Mouse (Mus musculus) splenic B cell, adult 2 months (primary cell): ENCODE measurements at regions not wholly inside any gene's neighbourhood (a gene's known extent, or its start where the extent isn't known, plus 50 kb on each side); places are given as distances from the start of the nearest gene placed in this dataset.

ENCODE experiments used
- DNase-seq: peaks from one replicate; pipeline ENCODE4 v3.0.0-alpha.2; 2011; ENCODE audit warnings: low read depth, low spot score
- H3K27me3 ChIP-seq: 2 replicates; pipeline ENCODE4 v1.6.1; 2012; ENCODE audit warnings: mild to moderate bottlenecking, low read length, moderate library complexity, mixed read lengths; ENCODE audit not compliant: control insufficient read depth, poor library complexity, insufficient read depth, severe bottlenecking
- H3K36me3 ChIP-seq: 2 replicates; pipeline ENCODE4 v1.6.1; 2012; ENCODE audit warnings: mild to moderate bottlenecking, low read length, moderate library complexity, mixed read lengths; ENCODE audit not compliant: control insufficient read depth, poor library complexity, insufficient read depth, severe bottlenecking

DNA sequence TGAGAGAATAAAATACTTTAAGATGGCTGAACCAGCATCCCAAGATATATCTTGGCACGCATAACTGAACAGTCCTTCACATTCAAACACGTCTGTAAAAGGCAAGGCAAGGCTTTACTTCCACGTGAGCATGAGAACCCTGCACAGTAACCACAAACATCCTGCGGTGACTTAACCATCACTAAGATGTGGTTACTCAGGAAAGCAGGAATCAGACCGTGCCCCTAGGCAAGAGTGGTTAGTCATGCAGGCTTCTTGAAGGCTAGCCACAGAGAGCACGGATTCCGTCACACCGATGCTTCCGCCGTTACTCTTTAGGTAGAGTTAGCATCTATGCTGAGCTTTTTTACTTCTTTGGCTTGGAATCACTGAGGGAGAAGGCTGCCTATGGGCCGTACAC, 266.8 kb downstream of the Barhl2 start:
- DNase-seq, result no peak
- H3K27me3 ChIP-seq, result no peaks in the 10 kb centered on the region
- H3K36me3 ChIP-seq, result no peaks in the 10 kb centered on the region

GRCm38 (mm10) chr5:106181726-106182125, 276.2 kb downstream of the Barhl2 start:
- Histone ChIP-seq H3K27me3 (no peaks in the 10 kb centered on the region), H3K36me3 (no peaks in the 10 kb centered on the region)
- DNase-seq, result no peak

DNA sequence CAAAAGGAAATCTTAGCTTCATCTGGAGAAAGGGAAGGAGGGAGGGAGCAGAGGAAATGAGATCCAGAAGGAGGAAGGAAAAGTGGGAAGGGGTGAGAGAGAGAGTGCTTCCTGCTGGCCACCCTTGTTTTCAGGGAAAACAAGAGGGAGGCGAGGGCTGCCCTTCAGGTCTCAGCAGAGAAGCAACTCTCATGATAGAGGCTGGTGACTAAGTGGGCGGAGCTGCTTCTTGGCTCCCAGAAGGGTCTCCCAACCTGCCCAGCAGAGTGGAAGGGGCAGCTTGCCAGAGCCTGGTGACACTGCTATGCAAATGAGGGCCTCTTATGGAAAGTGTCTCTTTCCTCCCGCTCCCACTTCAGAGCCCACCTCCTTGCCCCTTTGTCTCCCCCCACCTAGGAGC, 285.8 kb downstream of the Barhl2 start:
- Histone ChIP-seq H3K27me3 (no peaks in the 10 kb centered on the region), H3K36me3 (no peaks in the 10 kb centered on the region)
- DNase-seq, result no peak

DNA sequence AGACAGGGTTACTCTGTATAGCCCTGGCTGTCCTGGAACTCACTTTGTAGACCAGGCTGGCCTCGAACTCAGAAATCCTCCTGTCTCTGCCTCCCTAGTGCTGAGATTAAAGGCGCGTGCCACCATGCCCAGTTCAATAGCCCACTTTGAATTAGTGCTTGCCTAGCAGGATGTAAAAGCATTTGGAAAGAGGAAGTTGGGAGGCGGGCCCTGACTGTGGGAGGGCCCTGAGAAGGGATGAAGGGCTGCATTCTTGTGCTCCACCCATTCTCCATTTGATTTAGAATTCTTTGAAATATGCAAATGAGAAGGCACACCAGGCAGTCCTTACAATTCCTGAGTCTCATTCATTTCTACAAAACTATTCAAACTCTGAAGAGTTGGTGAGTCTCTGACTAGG, 287.6 kb downstream of the Barhl2 start:
- no peak for DNase-seq
- Histone ChIP-seq H3K27me3 (no peaks in the 10 kb centered on the region), H3K36me3 (no peaks in the 10 kb centered on the region)

DNA sequence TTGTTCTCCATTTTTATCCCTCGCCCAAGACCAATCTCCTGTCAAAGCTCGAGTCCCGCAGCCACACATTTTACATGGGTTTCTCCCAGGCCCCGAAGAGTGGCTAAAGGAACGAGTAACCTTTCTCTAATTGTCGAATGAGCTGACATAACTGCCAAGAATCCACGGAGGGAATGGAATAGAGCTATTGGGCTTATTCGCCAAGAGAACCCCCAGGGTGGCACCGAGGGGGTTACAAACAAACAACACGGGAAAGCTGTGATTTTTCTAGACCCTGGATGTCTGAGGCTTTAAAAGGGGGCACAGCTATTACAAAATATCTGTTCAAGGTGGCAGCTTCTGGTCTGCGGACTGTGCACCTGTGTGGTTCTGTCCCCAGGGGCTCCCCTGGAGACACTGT, 290.4 kb downstream of the Barhl2 start:
- DNase-seq, result no peak
- H3K27me3 ChIP-seq, result no peaks in the 10 kb centered on the region
- H3K36me3 ChIP-seq, result no peaks in the 10 kb centered on the region

DNA sequence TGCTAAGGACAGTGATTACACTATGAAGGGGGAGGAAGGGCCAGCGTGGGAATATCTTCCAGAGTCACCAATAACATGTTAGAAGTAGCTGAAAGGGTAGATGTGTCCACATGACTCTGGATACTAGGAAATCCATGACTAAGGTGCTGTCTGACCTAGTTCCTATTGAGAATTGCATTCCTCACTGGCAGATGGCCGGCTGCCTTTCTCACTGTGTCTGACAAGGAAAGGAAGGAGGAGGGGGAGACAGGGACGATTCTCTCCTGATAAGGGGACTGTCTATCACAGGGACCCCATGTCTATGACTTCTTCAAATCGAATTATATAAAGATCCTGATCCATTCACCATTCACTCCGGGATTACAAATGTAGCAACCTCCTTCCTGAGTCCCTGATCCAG, 289.9 kb downstream of the Zfp326 start:
- no peaks in the 10 kb centered on the region for H3K36me3 ChIP-seq
- H3K27me3 ChIP-seq, result no peaks in the 10 kb centered on the region
- DNase-seq, result no peak

DNA sequence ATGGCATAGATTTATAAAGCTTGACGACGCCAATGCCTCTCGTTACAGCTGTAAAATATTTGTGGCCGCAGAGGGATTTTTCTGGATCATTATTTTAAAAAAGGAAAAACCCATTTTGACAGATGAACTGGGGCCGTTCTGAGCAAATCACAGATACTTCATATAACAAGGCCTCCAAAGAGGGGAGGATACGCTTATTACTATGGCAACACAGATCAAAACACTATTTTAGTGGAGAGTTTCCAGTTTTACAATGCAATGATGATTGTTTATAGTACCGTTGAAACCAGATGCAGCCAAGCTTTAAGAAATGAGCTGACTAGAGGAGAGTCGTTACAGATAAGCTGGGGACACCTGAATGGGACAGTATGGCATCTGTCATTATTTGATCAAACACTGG, 287.8 kb downstream of the Zfp326 start:
- DNase-seq, result no peak
- H3K36me3 ChIP-seq, result no peaks in the 10 kb centered on the region
- H3K27me3 ChIP-seq, result no peaks in the 10 kb centered on the region

DNA sequence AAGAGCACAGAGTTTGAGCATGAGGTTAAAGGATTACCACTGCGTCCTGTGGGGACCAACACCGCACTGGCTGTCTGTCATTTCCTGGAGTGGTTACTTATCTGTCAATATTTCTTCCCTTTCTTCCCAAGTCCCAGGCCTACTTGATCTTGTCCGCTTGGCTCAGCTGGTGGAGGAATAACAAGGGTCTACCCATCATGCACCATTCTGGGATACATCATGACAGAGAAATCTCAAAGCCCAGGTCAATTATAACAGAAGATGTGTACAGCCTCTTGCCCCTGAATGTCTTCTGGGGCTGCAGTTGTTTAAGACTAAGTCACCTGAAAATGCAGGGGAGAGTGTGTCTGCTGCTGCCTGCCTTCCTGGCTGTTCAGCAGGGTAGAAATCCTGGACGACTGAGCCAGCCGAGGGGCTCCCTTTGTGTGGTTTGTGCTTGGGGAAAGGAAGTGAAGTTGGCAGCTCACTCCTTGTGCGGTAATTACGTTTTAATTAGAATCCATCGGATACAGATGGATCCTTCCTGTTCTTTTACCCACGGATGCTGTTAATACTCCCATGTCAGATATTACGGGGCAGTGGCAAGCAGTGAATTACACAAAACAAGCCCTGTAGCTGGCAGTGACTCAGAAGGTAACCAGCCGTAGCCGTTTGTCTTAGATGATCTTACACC, 286.8 kb downstream of the Zfp326 start:
- Histone ChIP-seq H3K36me3 (no peaks in the 10 kb centered on the region), H3K27me3 (no peaks in the 10 kb centered on the region)
- DNase-seq, result no peak

DNA sequence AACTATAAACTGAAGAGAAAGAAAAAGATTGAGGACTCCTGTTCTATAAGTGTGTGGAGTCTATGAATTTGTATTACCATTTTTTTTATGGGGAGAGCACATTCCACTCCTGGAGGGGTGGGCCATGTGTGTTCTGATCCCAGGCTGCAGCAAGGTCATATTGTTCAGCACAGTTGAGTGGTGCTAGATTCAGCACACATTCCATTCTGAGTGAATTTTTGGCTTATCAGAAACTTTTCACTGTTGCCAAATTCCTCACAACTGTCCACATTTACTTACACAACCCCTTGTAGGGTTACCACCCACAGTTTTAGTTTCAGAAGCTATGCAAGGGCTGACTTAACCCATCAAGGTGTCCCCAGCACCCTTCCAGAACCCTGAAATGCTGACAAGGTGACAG, 262.7 kb downstream of the Zfp326 start:
- no peaks in the 10 kb centered on the region for H3K27me3 ChIP-seq
- no peak for DNase-seq

DNA sequence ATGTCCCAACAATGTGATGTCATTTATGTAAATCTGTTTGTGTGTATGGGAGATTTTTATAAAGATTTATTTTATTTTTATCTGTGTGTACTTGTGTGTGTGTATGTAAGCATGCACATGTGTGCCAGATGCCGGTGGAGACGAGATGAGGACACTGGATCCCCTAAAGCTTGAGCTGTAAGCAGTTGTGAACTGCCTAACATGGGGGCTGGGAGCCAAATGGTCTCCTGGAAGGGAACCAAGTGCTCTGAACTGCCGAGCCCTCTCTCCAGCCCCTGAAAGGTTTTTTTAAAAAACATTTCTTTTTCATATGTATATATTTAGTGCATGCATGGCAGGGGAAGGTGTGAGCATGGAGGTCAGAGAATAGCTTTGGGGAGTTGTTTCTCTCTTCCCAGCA, 246.6 kb downstream of the Zfp326 start:
- Histone ChIP-seq H3K36me3 (no peaks in the 10 kb centered on the region), H3K27me3 (no peaks in the 10 kb centered on the region)
- DNase-seq, result no peak

More for the DNA sequence above, 262.7 kb downstream of the Zfp326 start:
- H3K36me3 ChIP-seq, result no peaks in the 10 kb centered on the region

DNA sequence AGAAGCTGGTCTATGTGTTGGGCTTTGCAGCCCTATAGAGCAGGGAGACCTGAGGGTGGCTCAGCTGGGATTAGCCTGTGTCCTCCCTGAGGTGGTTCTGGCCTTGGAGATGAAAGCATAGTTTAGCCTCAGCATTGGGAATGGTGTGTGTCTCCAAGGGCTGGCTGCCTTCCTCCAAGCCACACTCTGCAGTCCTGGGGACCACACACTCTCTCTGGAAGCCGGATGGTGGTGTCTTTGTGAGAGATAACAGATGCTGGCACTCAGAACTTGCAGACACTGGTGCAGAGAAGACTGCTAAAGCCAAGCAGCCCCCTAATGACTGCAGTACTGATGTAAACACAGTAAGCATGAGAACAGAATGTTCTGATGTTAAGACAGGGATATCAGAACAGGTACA, 243.2 kb downstream of the Zfp326 start:
- no peak for DNase-seq
- no peaks in the 10 kb centered on the region for H3K36me3 ChIP-seq
- no peaks in the 10 kb centered on the region for H3K27me3 ChIP-seq

DNA sequence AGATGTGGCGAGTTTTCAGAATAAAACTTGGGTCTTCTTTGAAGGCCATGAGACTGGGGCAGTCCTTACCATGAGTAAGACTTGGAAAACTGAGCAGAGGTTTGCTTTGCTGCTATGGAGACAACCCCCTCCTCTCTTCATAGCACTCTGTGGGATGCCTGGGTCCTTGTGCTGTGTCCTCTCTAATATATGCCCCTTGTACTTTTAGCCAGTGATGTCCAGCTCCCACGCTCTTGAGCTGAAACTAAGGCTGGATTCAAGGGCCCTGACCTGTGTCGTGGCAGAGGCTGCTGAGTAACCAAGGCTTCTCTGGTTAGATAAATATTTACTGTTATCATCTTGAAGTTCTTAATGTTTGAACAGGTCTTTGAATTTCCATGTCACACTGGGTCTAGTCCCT, 236.8 kb downstream of the Zfp326 start:
- H3K27me3 ChIP-seq, result no peaks in the 10 kb centered on the region
- no peak for DNase-seq

GRCm38 (mm10) chr5:106108474-106108971, 232.2 kb downstream of the Zfp326 start:
- Histone ChIP-seq H3K27me3 (no peaks in the 10 kb centered on the region), H3K36me3 (no peaks in the 10 kb centered on the region)
- DNase-seq, result no peak

More for the DNA sequence above, 236.8 kb downstream of the Zfp326 start:
- no peaks in the 10 kb centered on the region for H3K36me3 ChIP-seq

- H3K27me3 ChIP-seq, result no peaks in the 10 kb centered on the region
- DNase-seq, result no peak
- H3K36me3 ChIP-seq, result no peaks in the 10 kb centered on the region
Measured at GRCm38 (mm10) chr5:106102255-106102654, 225.9 kb downstream of the Zfp326 start.

DNA sequence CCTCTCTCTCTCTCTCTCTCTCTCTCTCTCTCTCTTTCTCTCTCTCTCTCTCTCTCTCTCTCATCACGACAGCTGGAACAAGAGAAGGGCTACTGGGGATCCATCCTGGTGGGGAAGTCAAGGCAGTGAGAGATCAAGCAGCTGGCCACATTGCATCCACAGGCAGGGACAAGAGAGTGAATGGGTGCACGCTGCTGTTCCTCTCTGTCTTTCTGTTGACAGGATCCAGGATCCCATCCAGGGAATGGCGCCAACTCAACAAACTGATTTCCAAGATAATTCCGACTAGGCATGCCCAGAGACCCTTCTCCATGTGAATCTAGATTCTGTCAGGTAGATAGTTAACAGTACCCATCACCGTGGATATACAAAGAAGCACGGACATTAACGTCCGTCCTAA, 222.5 kb downstream of the Zfp326 start:
- H3K36me3 ChIP-seq, result no peaks in the 10 kb centered on the region
- no peaks in the 10 kb centered on the region for H3K27me3 ChIP-seq
- DNase-seq, result no peak

DNA sequence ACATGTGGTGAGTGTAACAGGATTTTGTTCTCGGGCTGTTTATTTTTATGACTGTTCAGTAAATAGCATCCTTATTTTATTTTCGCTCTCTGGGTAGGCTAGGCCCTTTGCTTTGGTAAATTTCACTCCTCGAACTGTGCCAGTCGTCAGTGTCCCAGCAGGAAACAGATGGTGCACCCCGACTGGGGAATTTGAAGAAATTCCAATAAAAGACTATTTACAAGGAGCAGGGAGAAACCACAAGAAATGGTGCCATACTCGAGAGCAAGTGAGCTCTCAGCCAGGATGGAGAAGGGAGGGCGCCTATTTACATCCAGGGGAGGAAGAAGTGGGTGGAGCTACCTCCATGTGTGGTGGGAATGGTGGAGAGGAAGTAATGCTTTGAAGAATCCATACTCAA, 213.0 kb downstream of the Zfp326 start:
- Histone ChIP-seq H3K36me3 (no peaks in the 10 kb centered on the region), H3K27me3 (no peaks in the 10 kb centered on the region)
- DNase-seq, result no peak
